Mouse (Mus musculus) frontal cortex, adult (tissue): ENCODE results near the gene Zfp354b.

ENCODE experiments used
- ATAC-seq: cut with Nextera tagmentation; 2 replicates; pipeline ENCODE4 v1.9.2; 2017; ENCODE audit warnings: mild to moderate bottlenecking, moderate library complexity, mixed read lengths; ENCODE audit not compliant: low TSS enrichment

The Zfp354b gene

DNA sequence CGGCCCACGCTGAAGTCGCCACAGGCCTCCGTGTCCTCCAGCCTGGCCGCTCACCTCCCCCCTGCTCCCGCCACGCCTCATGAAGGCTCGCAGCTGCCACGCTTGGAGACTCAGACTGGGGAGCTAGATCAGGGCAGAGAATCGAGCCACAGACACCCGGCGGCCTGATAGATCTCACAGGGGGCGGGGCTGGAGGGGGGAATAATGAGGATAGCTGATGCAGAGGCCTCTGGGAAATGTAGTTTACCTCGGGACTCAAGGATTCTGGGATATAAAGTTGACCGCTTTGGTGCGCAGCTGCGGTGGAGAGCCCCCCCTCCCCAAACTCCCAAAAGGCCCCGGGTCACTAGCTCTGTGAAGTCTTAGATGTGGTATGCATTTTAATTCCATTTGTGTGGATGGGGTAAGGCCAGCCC lies at the start of gene Zfp354b:
TSS of gene Zfp354b (minus strand) at position 183 of the 416 bp plus-strand sequence.
- peak; percentile 97 for ATAC-seq

DNA sequence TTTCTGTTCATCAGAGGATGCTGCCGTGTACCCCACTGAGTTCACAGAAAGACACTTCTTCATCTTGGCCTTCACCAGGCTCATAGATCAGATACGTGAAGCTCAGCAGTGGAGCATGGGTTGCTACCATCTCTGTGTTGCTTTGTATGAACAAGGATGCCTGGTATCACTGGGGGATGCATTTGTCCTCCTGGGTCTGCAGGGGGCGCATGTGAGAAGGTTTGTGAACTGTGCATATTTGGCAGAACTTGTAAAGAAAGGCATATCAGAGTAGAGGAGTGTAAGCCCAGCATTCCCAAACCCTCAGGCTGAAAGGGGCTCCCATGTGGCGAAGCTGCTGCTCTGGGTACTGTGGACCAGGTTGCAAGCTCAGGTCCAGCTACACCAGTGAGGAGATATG lies 45.8 kb upstream of the Zfp354b start:
- ATAC-seq = no peak

- no peak for ATAC-seq
Measured at GRCm38 (mm10) chr11:50966230-50966629, 34.8 kb upstream of the Zfp354b start, which contains the start of gene Olfr1378. Gene Olfr1378, plus strand, starts transcription at chr11:50966530.

GRCm38 (mm10) chr11:50964886-50965285 lies 33.5 kb upstream of the Zfp354b start:
- no peak for ATAC-seq

DNA sequence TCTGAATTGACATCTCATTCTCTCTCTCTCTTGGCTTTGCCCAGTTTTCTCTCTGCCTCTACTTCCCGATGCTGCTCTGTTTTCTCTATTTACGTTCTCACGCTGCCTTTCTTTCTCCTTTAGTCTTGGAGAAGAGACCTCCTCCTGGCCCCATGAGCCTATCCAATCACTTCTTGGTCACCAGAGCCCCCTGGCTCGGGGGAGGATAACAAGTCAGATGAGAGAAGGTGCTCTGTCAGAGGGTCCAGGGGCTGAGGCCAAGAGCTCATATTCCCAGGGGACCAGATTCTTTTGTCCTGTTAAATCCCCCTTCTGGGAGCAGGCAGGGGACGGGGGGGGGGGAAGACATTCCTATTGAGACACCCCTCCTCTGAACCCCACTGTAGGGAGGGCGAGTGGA lies 22.2 kb upstream of the Zfp354b start, which contains the start of gene Prop1:
TSS of gene Prop1 (minus strand) at position 101 of the 400 bp plus-strand sequence.
- no peak for ATAC-seq

- ATAC-seq = peak; percentile 94
Measured at GRCm38 (mm10) chr11:50952290-50952689, 20.9 kb upstream of the Zfp354b start.

DNA sequence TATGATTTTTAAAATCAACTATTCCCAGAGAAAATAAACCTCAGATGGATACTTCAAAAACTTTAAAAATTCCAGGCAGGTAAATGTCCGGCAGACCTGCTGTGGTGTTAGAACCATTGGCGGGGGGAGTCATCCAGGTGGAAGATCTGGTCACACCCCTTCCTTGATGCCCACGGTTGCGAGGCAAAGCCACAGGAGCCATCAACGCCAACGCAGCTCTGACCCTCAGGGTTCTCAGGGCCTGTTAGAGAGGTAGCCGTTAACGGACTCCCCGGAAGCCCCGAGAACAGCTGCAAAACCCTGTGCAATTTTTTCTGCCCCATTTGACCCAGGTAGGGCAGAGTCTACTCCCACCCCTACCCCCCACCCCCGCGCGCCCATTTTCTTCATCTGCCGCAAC lies 12.1 kb upstream of the Zfp354b start, which contains the start of gene 4933414I15Rik:
TSS of gene 4933414I15Rik (minus strand) at position 260 of the 400 bp plus-strand sequence.
- no peak for ATAC-seq

DNA sequence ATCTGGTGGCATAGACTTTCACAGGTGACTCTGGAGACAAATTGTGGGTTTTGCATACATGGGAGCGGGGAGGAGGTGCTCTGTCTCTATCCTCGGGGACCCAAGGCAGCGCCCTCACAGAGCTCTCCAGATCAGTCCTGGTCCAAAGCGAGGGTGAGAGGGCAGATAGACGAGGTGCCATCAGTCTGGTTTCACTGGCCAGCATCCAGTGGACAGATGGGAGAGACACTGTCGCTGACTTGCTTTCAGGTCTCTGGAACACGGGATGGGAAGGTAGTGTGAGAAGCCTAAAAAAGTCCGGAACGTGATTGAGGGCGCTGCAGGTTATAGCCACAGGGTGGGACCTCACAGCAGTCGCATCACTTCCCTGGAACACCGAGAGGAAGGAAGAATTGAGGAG lies 11.0 kb upstream of the Zfp354b start:
- ATAC-seq = no peak

GRCm38 (mm10) chr11:50939621-50940366 lies 8.4 kb upstream of the Zfp354b start:
- peak; percentile 82 for ATAC-seq

- ATAC-seq = no peak
Measured at GRCm38 (mm10) chr11:50938435-50938834, 7.0 kb upstream of the Zfp354b start.

DNA sequence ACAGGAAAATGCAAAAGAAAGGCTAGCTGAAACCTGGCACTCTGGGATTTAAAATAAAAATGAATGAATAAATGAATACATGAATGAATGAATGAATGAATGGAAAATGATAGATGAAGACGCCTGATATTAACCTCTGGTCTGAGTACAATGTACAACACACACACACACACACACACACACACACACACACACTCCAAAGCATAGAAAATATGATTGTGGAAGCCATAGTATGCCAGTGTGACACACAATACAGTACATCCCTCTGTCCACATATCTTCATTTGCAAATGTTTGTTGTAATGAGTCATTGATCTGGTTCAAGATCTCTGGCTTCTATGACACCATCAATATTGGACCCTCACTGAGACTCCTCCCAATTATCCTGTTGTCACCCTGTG lies 607 bp upstream of the Zfp354b start:
- no peak for ATAC-seq

- ATAC-seq = peak; percentile 58
Measured at GRCm38 (mm10) chr11:50931021-50931420, 412 bp downstream of the Zfp354b start.

DNA sequence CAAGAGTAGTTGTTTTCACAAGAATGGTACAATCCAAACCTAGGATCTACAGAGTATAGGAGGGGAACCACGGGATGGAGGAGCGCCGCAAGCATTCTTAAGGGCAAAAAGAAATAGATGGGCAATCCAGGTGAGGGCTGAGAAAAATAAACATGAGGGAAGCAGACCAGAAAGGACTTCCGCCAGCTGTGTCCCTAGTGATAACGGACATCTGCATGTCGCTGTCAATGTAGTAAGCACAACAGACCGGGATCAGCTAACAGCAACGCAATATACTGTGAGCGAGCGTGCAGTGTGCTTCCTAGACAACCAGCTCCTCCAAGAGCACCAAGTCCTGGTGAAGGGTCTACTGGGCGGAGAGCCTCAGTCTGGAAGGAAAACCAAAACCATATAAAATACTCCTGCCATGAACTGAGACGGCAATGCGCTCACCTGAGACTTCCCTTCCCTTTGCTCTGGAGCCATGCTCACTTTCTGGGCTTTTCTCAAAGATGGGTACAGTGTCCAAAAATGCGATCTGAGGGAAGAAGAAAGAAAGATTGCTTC lies 891 bp downstream of the Zfp354b start:
- peak; percentile 51; the same call in 1 of the 2 replicates for ATAC-seq

DNA sequence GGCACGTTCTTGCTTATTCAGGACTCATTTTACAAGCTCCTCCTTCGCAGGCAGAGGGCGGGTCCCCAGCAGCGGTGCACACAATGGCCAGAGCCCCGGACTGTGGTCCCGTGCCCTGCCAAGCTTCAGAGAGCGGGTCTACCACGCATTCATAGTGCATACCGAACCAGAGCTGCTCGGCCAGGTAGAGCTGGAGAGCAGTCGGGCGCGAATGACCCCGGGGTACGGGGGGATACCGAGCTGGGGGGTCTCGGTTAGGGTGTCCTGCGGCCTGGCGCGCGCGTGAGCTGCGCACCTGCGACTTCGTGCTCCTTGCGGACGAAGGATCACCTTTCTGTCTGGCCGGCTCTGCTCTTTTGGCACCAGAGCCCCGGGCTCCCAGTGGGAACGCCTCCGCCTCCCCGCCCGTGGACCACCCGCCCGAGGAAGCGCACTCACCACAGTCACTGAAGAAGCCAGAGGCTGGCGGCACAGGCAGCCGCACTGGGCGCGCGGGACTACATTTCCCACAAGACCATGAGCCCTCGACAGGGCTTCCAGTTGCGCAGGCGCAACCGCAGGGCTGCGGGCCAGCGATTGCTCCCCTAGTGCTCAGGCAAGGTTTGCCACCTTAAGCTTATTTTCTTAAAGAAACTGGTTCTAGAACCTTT lies 15.6 kb downstream of the Zfp354b start, which contains the start of gene Zfp2:
TSS of gene Zfp2 (minus strand) at position 495 of the 650 bp plus-strand sequence.
- peak; percentile 96 for ATAC-seq

DNA sequence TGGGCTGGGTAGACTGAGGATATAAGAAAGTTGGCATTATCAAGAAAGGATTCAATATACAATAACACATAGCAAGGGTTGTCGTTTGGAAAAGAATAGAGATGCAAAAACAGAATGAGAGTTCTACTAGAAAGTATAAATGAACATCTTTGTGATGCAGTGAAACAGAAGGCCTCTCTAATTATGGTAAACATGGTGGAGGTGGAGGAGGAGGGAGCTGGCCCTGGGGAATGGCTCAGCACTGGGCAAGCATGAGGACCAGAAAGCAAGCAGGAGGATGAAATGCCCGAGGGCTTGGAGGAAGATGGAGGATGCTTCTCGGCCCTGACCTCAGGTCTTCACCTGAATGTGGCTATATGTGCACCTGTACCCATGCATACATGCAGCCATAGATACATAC lies 17.0 kb downstream of the Zfp354b start:
- peak; percentile 53 for ATAC-seq

- no peak for ATAC-seq
Measured at GRCm38 (mm10) chr11:50913301-50913700, 18.1 kb downstream of the Zfp354b start.

DNA sequence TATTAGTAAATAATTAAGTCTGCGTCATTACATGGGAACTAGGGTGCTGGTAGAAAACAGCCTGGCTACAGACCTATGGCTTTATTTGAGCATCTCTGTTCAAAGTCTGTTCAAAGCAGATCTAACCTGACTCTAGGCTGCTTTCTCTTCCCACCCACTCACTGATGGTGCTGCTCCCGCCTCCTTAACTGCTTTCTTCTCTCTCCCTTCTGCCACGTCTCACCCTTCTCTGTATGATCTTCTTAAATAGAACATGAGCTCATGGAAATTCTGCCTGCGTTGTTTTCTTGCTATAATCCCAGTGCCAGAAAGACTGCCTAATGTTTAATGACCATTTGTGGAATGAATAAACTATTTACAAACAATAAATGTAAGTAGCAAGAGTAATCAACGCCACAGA lies 23.3 kb downstream of the Zfp354b start:
- peak; percentile 94 for ATAC-seq

DNA sequence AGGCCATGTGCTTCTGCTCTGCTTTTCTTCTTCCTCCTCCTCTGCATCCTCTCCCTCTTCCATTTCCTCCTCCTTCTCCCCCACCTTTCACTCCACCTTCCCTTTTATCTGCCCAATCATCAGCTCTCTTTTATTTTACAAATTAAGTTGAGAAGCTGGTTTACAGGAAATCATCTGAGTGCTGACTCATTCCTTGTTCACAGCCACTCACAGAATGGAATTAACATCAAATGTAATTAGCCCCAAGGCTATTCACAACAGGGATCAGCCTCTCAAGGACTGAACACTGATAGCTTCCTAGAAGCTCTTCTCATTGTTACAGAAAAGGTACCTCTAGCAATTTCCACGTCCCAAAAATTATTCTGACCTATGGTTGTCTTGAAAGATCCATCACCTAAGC lies 34.1 kb downstream of the Zfp354b start:
- ATAC-seq = no peak

GRCm38 (mm10) chr11:50892441-50892840 lies 39.0 kb downstream of the Zfp354b start:
- ATAC-seq = no peak

- ATAC-seq = peak; percentile 98
Measured at GRCm38 (mm10) chr11:50887390-50888128, 43.9 kb downstream of the Zfp354b start, which contains the start of gene Zfp454. Gene Zfp454, minus strand, starts transcription at chr11:50887651.

GRCm38 (mm10) chr11:50886933-50887293 lies 44.5 kb downstream of the Zfp354b start:
- ATAC-seq = peak; percentile 33
